Mouse (Mus musculus): ENCODE data around the gene Tmeff2. TPM values are rescaled to one million over a fixed set of nuclear protein-coding genes. Genes with fewer than 3 reads are reported as not detected.
"Not testable (repeated sequence)": the region's sequence is repeated elsewhere in the genome, so short reads cannot be mapped to it uniquely, and the experiment has no call there.

Gene Tmeff2
- polyA plus RNA-seq (2014; fragmentation: Nextera tagmentation; extraction: Ambion mirVana): 24.6 and 31.0 TPM in 2 replicates

DNA sequence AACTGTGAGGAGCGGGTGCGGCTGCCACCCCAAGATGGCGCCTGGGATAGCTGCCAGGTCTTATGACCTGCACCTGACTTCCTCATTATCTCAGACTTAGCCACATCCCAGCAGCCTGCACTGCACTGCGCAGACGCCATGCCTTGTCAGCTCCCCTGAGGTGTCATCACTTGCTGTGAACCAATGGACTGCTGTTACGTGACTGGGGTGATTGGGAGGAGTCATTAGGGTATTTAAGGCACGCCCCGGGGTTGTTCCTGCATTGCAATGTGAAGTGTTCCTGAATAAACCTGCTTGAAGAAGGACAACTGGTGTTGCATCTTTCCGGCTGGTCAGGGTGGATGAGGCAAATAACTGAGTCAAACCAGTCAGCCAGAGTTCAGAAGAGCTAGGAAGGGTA is at the start of gene Tmeff2:
TSS of gene Tmeff2 (plus strand) at position 262 of the 400 bp plus-strand sequence.
- H3K9ac ChIP-seq (ENCODE audit: low read length); H3K4me2 ChIP-seq (ENCODE audit: low read length); H3K36me3 ChIP-seq (ENCODE audit: control insufficient read depth, insufficient read depth, low read length); H3K4me1 ChIP-seq (ENCODE audit: control insufficient read depth, insufficient read depth, low read length); H3K4me3 ChIP-seq (ENCODE audit: low read depth, low read length); ATAC-seq; H3K27me3 ChIP-seq (replicated peaks; ENCODE audit: control insufficient read depth, insufficient read depth, low read length); H3K27ac ChIP-seq (ENCODE audit: low read depth, low read length); H3K9me3 ChIP-seq (replicated peaks; ENCODE audit: control insufficient read depth, low read length); DNase-seq (ENCODE audit: low spot score): not testable (repeated sequence)
- 81% methylated on average over 9 of the region's 9 CpGs for WGBS

DNA sequence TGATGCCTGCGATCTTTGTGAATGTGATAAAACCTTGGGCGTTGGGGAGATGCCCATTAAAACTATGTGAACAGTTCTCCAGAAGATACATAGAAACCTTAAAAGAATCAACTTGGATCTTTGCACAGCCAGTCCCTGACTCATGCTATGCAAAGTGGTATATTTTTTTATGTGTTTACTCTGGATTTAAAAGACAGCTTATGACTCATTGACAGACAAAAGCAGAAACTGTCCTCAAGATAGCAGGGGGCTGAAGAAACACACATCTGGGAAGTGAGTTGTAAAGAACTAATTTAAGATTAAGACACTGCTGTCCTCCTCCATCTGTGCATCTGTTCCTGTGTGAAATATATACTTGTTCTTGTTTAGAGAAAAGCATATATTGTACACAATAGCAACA is 38.9 kb upstream of the Tmeff2 start:
- Histone ChIP-seq H3K27ac (ENCODE audit: low read depth, low read length) (no peak overlapping the region), H3K4me1 (ENCODE audit: control insufficient read depth, insufficient read depth, low read length) (no peaks in the 10 kb centered on the region), H3K4me3 (ENCODE audit: low read depth, low read length) (no peak overlapping the region), H3K27me3 (replicated peaks; ENCODE audit: control insufficient read depth, insufficient read depth, low read length) (no peaks in the 10 kb centered on the region), H3K4me2 (ENCODE audit: low read length) (no peak overlapping the region), H3K9ac (ENCODE audit: low read length) (no peak overlapping the region), H3K9me3 (replicated peaks; ENCODE audit: control insufficient read depth, low read length) (no peaks in the 10 kb centered on the region), H3K36me3 (ENCODE audit: control insufficient read depth, insufficient read depth, low read length) (no peaks in the 10 kb centered on the region)
- ATAC-seq (no peak), DNase-seq (ENCODE audit: low spot score) (no peak)
- 90% methylated on average over 2 of the region's 2 CpGs for WGBS

DNA sequence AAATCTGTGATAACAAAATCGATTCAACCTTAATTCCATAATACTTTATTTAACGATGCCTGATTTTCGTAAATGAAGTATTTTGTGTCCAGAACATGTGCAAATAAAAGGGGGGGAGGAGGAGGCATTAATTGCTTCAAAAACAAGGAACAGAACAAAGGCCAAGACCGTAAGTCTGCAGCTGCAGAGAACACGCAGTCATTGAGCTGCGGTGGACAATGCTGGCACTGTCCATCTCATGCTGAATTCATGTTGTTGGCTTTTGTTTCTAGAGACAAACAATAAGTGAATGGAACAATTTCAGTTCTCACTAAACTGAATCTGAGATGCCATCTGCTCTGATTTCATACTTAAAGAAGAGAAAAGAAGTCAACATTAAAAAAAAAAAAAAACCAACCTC is 2.8 kb upstream of the Tmeff2 start:
- Histone ChIP-seq H3K9ac (ENCODE audit: low read length) (no peak overlapping the region), H3K4me1 (ENCODE audit: control insufficient read depth, insufficient read depth, low read length) (no peaks in the 10 kb centered on the region), H3K9me3 (replicated peaks; ENCODE audit: control insufficient read depth, low read length) (no peaks in the 10 kb centered on the region), H3K27ac (ENCODE audit: low read depth, low read length) (no peak overlapping the region), H3K36me3 (ENCODE audit: control insufficient read depth, insufficient read depth, low read length) (no peaks in the 10 kb centered on the region), H3K27me3 (replicated peaks; ENCODE audit: control insufficient read depth, insufficient read depth, low read length) (no peaks in the 10 kb centered on the region), H3K4me3 (ENCODE audit: low read depth, low read length) (no peak overlapping the region), H3K4me2 (ENCODE audit: low read length) (no peak overlapping the region)
- 17% methylated on average over 6 of the region's 6 CpGs for WGBS
- DNase-seq (ENCODE audit: low spot score): peak; percentile 44
- ATAC-seq: 0 out of 2 replicates have a peak, but pooled peaks have one; percentile 44

DNA sequence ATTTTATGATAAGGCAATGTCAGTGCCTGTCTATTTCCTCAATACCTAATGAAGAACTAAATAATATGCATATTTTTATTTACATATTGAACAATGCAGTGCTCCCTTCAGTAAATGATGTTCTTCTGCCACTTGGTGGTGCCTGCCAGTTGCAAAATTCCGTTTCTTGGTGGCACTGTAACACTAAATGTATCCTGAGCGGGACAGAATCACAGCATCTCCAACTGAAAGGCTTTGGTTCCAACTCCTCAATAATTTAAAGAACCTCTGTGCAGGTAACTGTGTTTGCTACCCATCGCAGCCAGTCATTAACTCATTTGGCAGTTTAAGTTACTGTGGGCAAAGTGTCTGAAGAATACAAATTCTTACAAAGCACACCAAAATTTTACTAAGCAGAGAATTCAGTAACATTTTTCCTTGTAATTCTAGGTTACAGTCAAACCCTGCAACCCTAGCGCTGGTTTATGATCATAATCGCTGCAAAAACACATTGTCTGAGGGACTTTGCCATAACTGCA is 24.4 kb downstream of the Tmeff2 start:
- H3K4me1 ChIP-seq (ENCODE audit: control insufficient read depth, insufficient read depth, low read length): no peaks in the 10 kb centered on the region
- peak overlapping the region; percentile 70 for H3K4me3 ChIP-seq (ENCODE audit: low read depth, low read length)
- 46% methylated on average over 5 of the region's 5 CpGs for WGBS
- no peaks in the 10 kb centered on the region for H3K36me3 ChIP-seq (ENCODE audit: control insufficient read depth, insufficient read depth, low read length)
- peak overlapping the region; percentile 56; the same call in 1 of the 2 replicates for H3K27ac ChIP-seq (ENCODE audit: low read depth, low read length)
- no peak for ATAC-seq
- H3K9ac ChIP-seq (ENCODE audit: low read length): peak overlapping the region; percentile 54
- H3K27me3 ChIP-seq (replicated peaks; ENCODE audit: control insufficient read depth, insufficient read depth, low read length): 0 out of 2 replicates have a peak, but pooled peaks cover 3% of the 10 kb centered on the region
- no peaks in the 10 kb centered on the region for H3K9me3 ChIP-seq (replicated peaks; ENCODE audit: control insufficient read depth, low read length)
- DNase-seq (ENCODE audit: low spot score): peak; percentile 72
- H3K4me2 ChIP-seq (ENCODE audit: low read length): peak overlapping the region; percentile 97

DNA sequence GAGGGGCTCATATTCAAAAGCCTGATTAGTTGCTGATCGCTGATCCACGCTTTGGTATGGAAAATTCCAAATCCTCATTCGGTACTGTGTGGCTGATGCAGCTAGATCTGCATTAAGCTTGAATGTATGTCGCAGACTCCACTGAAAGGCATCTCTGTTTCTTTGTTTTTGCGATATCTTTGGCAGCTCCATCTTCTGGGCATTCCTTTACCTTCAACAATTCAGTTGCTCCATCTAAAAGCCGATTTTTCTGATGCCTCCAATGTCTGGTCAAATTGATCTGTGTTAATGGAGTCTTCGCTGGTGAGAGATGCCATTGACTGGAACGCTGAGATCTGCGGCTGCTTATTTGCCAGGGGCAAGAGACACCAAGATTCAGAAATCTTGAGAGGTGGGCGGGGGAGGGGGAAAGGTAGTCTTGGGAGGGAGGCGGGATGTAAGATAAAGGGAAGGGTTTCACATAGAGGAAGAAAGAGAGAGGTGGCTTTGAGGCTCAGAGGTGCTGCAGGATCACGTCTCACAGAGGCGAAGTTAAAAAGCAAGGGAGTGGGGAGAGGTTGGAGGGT is 25.0 kb downstream of the Tmeff2 start:
- 0 out of 2 replicates have a peak, but pooled peaks cover 3% of the 10 kb centered on the region for H3K27me3 ChIP-seq (replicated peaks; ENCODE audit: control insufficient read depth, insufficient read depth, low read length)
- peak overlapping the region; percentile 70 for H3K4me3 ChIP-seq (ENCODE audit: low read depth, low read length)
- no peaks in the 10 kb centered on the region for H3K4me1 ChIP-seq (ENCODE audit: control insufficient read depth, insufficient read depth, low read length)
- H3K4me2 ChIP-seq (ENCODE audit: low read length): peak overlapping the region; percentile 97
- DNase-seq (ENCODE audit: low spot score): peak; percentile 56
- no peaks in the 10 kb centered on the region for H3K9me3 ChIP-seq (replicated peaks; ENCODE audit: control insufficient read depth, low read length)
- H3K9ac ChIP-seq (ENCODE audit: low read length): peak overlapping the region; percentile 54
- no peaks in the 10 kb centered on the region for H3K36me3 ChIP-seq (ENCODE audit: control insufficient read depth, insufficient read depth, low read length)
- peak overlapping the region; percentile 56; the same call in 1 of the 2 replicates for H3K27ac ChIP-seq (ENCODE audit: low read depth, low read length)
- no peak for ATAC-seq
- WGBS: 5% methylated on average over 13 of the region's 13 CpGs

DNA sequence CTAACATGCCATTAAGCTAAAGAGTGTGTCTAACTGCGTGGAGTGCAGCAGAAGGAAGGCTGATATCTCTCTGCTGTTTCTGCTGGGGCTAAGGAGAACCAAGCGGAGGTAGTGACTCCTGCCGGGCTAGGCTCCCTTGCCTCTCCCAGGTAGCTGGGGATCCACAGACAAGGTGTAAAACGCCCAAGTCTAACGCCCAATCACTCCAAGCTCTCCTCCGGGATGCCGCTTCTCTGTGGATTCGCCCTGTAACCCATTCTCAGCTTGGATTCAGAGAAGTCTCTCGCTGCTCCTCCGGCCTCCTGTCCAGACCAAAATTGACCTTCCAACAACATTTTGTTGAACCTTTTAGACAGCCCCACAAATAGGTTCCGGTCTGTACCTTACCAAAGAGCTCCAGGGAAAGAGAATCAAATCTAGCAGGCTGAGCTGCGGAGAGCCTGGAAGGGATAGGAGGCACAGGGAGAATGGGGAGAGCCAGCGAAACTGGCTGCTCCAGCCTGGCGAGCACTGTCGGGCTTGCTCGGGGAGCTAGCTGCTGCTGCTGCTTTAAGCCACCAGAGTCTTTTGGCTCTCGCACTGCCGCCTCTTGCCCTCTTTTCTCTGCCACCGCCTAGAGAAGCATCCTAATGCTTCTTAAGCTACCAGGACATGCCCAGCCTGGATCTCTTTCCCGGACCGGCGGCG is 26.1 kb downstream of the Tmeff2 start:
- Histone ChIP-seq H3K36me3 (ENCODE audit: control insufficient read depth, insufficient read depth, low read length) (no peaks in the 10 kb centered on the region), H3K27me3 (replicated peaks; ENCODE audit: control insufficient read depth, insufficient read depth, low read length) (0 out of 2 replicates have a peak, but pooled peaks cover 3% of the 10 kb centered on the region), H3K9me3 (replicated peaks; ENCODE audit: control insufficient read depth, low read length) (no peaks in the 10 kb centered on the region), H3K9ac (ENCODE audit: low read length) (peak overlapping the region; percentile 76), H3K4me2 (ENCODE audit: low read length) (peak overlapping the region; percentile 97), H3K4me3 (ENCODE audit: low read depth, low read length) (peak overlapping the region; percentile 70), H3K27ac (ENCODE audit: low read depth, low read length) (peak overlapping the region; percentile 86), H3K4me1 (ENCODE audit: control insufficient read depth, insufficient read depth, low read length) (no peaks in the 10 kb centered on the region)
- peak; percentile 68 for DNase-seq (ENCODE audit: low spot score)
- WGBS: 1% methylated on average over 23 of the region's 23 CpGs
- ATAC-seq: no peak; the same call in 1 of the 2 replicates

DNA sequence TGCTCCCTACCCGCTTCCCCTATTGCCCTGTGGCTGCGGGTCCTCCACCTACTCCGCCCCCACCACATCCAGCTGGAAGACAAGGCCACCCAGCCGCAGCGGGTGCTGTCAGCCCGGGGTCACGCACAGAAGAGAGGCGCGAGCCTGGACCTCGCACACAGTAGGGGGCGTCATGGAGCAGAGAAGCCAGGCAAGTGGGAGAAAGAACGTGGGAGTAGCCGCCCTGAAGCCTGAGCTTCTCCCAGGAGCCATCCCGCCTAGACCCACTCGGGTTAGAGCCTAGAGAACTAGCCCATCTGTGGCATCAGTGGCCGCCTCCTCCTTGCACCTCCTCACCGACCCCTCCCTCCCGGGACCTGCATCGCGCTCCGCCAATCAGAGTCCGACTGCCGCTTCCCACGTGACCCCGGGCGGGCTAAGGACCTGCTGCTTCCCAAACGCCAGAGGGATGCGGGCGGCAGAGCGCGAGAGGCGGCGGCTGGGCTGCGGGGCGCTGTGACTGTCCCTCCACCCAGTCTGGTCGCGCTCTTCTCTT is 26.7 kb downstream of the Tmeff2 start:
- Histone ChIP-seq H3K27ac (ENCODE audit: low read depth, low read length) (peak overlapping the region; percentile 86), H3K4me2 (ENCODE audit: low read length) (peak overlapping the region; percentile 97), H3K4me1 (ENCODE audit: control insufficient read depth, insufficient read depth, low read length) (no peaks in the 10 kb centered on the region), H3K4me3 (ENCODE audit: low read depth, low read length) (peak overlapping the region; percentile 70), H3K36me3 (ENCODE audit: control insufficient read depth, insufficient read depth, low read length) (no peaks in the 10 kb centered on the region), H3K9ac (ENCODE audit: low read length) (peak overlapping the region; percentile 78), H3K27me3 (replicated peaks; ENCODE audit: control insufficient read depth, insufficient read depth, low read length) (0 out of 2 replicates have a peak, but pooled peaks cover 3% of the 10 kb centered on the region), H3K9me3 (replicated peaks; ENCODE audit: control insufficient read depth, low read length) (no peaks in the 10 kb centered on the region)
- DNase-seq (ENCODE audit: low spot score) (peak; percentile 97), ATAC-seq (peak; percentile 98)
- under 1% methylated on average over 37 of the region's 37 CpGs for WGBS

DNA sequence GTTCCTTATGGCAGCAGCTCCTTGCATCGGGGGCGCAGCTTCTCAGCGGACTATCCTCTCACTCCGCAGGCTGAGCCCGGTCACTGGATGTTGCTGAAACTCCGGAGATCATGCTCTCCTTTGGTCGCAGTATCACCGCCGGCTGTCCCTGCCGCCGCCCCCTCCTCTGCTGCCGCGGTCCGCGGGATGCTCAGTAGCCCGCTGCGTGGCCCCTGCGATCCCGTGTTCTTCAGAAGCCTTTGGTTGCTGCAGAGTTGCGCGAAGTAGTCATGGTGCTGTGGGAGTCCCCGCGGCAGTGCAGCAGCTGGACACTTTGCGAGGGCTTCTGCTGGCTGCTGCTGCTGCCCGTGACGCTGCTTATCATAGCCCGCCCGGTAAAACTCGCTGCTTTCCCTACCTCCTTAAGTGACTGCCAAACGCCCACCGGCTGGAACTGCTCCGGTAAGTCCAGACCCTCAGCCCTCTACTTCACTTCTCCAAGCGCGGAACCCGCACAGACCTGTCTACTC is 27.3 kb downstream of the Tmeff2 start:
- Histone ChIP-seq H3K36me3 (ENCODE audit: control insufficient read depth, insufficient read depth, low read length) (no peaks in the 10 kb centered on the region), H3K4me1 (ENCODE audit: control insufficient read depth, insufficient read depth, low read length) (no peaks in the 10 kb centered on the region), H3K27me3 (replicated peaks; ENCODE audit: control insufficient read depth, insufficient read depth, low read length) (0 out of 2 replicates have a peak, but pooled peaks cover 3% of the 10 kb centered on the region), H3K9ac (ENCODE audit: low read length) (peak overlapping the region; percentile 78), H3K9me3 (replicated peaks; ENCODE audit: control insufficient read depth, low read length) (no peaks in the 10 kb centered on the region), H3K4me2 (ENCODE audit: low read length) (peak overlapping the region; percentile 97), H3K27ac (ENCODE audit: low read depth, low read length) (peak overlapping the region; percentile 86), H3K4me3 (ENCODE audit: low read depth, low read length) (peak overlapping the region; percentile 70)
- peak; percentile 60 for DNase-seq (ENCODE audit: low spot score)
- ATAC-seq: peak; percentile 61
- whole genome bisulfite sequencing: 0% methylated on average over 35 of the region's 35 CpGs

Measured in forebrain, embryonic 14.5 days (tissue).